Mouse (Mus musculus) lung, postnatal 0 days (tissue): Measurements from ENCODE around the gene Rnf40.

Source experiments
- CTCF ChIP-seq: IDR thresholded peaks from 2 replicates; pipeline ENCODE4 v1.5.1; 2016; ENCODE audit warnings: antibody characterized with exemption, mild to moderate bottlenecking
- EP300 ChIP-seq: IDR thresholded peaks from 2 replicates; pipeline ENCODE4 v1.6.1; 2016; ENCODE audit warnings: antibody characterized with exemption, mild to moderate bottlenecking, control low read depth

DNA sequence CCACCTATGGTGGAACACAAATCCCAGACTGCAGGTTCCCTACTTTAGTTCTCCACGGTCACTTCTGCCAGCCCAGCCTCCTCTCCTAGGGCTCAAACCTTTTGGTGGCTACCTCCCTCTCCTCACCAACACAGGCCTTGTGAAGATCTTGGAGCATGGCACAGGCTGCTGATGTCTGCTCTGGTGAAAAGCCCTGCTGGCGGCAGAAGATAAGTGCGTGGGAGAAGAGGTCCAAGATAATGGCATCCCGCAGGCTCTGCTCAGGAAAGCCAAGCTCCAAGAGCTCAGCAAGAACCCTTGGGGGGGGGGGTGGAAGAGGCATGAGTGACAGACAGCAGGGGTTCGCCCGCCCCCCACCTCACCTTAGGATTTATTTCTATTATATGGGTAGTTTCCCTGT, 2.4 kb upstream of the Rnf40 start:
- TF ChIP-seq CTCF (no peak), EP300 (no peak)
